Mouse (Mus musculus) brain, embryonic 14.5 days (tissue): ENCODE measurements around the gene Fam43a. TPM values are rescaled to one million over a fixed set of nuclear protein-coding genes. Genes with fewer than 3 reads are reported as not detected.
A peak's percentile ranks its signal among the peaks of the same experiment; 100 is the strongest.

Source experiments
- DNase-seq: peaks from one replicate; pipeline ENCODE4 v3.0.0-alpha.2; 2011; ENCODE audit warnings: low read depth
- CTCF ChIP-seq: fragments of 200-500 bp; IDR thresholded peaks from 2 replicates; pipeline ENCODE4 v1.5.1; 2012; ENCODE audit warnings: inconsistent platforms, mild to moderate bottlenecking, moderate library complexity, borderline replicate concordance; ENCODE audit not compliant: insufficient read depth, insufficient read length; ENCODE audit errors: extremely low read depth
- POLR2A ChIP-seq: fragments of 200-500 bp; IDR thresholded peaks from 2 replicates; pipeline ENCODE4 v1.6.1; 2012; ENCODE audit warnings: mild to moderate bottlenecking, inconsistent platforms, borderline replicate concordance; ENCODE audit not compliant: poor library complexity, insufficient read depth, insufficient read length, severe bottlenecking; ENCODE audit errors: extremely low read depth
- polyA plus RNA-seq: library from polyadenylated mRNA; depleted of rRNA; stranded (reverse); fragments of >200 nt; gene quantifications from 2 replicates; pipeline ENCODE4 v1.2.3, GENCODE M21; 2012

Fam43a gene
- polyA plus RNA-seq, 1 experiment = 13.8 TPM

DNA sequence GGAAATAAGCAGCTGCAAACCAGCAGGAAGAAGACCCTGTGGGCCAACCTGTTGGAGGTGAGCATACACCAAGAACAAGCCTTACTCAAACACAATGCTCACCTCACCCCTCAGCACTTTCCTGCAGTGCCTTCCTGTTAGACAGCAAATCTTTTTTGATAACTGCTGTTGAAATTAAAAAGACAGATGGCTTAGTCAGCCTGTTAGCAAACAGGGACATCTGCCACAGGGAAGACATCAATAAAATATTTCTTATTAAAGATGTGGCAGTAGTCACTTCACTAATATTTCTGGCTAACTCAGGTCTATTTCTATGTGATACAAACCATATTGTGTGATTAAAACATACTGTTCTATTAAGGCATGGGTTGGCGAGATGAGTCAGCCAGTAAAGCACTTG is 23.1 kb upstream of the Fam43a start:
- TF ChIP-seq CTCF (no peak), POLR2A (no peak)
- no peak for DNase-seq

DNA sequence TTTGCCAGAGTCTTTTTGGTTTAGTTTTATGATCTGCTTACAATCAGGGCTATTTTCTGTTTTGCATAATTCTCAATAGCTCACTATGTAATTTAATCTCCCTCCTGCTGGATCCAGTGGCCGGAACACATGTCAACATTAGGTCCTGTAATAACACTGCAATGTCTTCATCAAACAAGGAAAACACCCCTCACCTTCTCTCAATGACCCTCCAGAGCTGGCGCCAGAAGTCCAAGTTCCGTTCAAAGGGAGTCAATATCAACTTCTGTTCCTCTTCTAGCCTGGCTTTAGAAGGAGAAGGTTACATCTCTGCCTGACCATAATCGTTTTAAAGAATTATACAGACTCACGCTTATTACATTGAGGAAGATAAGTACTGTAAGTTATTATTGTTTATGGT is 18.8 kb upstream of the Fam43a start:
- no peak for TF ChIP-seq CTCF
- TF ChIP-seq POLR2A = no peak
- DNase-seq = no peak

DNA sequence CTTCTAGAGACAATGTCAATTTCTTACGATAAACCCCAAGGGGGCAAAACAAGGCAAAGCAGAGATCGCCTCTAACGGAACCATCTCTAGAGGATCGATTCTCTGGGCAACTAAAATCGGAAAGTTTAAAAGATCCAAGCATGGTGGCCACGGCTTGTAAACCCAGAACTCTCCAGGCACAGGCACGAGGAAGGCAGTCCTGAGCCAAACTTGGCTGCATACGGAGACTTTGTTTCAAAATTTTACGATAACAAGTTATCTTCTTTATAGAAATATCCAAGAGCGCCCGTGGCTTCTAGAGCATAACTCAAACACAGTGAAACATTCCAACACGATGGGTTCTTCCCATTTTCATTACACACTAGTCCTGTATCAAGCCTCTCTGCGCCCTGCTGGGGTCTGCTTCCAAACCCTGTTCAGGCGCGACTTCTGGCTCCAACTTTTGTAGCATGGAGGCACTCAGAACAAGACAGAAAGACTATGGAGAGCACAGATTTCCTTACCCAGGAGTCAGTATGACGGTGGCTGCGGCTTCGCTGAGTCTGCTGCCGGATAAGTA is 12.5 kb upstream of the Fam43a start:
- TF ChIP-seq CTCF = no peak
- TF ChIP-seq POLR2A = no peak
- DNase-seq = no peak

DNA sequence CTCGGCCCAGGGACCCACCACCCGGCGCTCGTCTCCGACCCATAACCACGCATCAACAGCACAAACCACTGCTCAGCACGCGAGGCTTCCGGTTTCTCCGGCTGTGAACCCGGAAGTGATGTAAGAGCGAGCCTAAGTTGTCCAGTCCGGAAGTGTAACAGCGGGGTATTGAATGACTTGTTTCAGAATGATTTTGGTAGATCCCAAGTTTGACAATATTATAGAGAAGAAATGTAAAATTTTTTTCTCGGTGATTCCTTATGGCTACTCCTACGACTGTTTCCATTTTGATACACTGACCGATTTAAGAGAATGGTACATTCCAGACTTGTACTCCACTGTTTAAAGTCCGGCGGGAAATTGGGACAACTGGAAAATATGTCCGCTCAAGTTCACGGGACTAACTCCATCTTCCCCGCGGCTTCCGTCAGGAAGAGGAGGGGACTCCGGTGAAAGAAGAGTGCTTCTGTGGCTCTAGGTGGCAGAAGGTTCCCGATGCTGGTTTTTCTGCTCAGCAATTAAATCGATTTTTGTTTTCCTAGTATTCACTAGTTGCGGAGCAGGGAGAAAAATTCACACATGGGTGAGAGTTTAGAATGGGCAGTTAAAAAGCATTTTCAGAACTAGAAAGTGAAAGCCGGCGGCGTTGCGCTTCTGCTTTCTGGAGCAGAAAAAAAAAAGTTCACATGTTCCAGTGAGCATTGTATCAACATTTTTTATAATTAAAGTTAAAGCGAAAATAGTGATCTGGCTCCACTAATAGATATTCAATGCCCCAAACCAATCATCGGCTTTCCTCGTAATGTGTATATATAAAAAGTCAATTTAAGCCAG is 11.8 kb upstream of the Fam43a start, which contains the start of gene Lsg1:
Lsg1 (minus strand) TSS at position 99 of the 834 bp plus-strand sequence.
- peak; percentile 45; the same call in 1 of the 2 replicates for TF ChIP-seq POLR2A
- peak; percentile 24; the same call in 1 of the 2 replicates for TF ChIP-seq CTCF
- peak; percentile 98 for DNase-seq

DNA sequence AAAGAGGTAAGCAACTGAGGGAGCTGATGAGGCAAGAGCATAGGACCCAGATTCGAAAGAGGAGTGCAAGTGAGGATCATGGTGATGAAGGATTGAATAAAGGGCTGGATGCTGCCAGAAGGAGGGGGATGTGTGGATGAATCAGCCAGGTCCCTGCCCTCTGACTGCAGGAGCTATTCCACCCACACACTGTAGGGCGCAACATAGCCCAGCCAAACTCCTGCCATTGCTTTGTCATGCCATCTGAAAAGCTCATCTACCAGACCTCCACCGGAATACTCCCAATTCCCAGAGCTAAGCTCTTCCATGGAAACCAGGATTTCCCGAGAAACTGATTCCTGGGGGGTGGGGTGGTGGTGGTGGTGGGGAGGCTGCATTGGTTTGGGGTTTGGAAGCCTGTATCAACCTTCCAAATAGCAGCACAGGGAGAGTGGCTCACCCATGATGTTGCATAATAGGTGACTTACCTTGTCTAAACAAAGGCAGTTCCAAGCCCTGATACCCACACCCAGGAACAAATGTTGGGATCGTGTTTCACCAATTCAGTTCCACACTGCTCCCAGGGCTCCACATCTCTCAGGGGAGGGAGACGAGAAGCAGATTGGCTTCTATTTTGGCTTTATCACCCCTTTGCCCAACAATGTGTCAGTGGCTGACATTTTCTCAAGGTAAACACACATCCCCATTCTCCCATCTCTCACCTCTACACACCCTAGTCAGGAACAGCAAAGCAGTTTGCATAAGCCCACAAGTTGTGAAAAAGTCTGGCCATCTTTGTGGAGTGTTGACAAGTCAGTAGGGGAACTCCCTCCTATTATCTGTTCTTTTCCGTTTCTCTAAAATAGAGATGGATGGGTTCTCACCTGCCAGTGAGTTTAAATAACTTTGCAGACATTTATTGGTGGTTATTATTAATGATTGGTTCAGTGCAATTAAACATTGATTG is 9.0 kb upstream of the Fam43a start:
- TF ChIP-seq CTCF (no peak), POLR2A (no peak)
- DNase-seq = no peak

DNA sequence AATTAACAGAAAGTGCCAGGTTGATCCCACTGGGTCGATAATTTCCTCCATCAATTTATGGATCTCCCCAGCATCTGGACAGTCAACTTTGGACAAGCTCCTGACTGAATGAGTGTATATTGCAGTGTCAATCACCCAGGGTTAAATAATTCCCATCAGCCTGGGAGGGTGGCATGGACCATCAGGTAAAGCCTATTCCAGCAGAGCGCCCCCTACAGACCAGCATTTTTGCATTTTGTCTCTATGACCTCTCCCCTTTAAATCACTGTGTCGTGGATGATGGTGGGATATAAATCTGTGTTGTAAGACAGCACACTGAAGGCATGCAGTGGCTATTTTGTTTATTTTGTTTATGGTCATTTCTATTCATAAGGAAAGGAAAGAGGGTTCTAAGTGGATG is 7.5 kb upstream of the Fam43a start:
- no peak for DNase-seq
- no peak for TF ChIP-seq CTCF

DNA sequence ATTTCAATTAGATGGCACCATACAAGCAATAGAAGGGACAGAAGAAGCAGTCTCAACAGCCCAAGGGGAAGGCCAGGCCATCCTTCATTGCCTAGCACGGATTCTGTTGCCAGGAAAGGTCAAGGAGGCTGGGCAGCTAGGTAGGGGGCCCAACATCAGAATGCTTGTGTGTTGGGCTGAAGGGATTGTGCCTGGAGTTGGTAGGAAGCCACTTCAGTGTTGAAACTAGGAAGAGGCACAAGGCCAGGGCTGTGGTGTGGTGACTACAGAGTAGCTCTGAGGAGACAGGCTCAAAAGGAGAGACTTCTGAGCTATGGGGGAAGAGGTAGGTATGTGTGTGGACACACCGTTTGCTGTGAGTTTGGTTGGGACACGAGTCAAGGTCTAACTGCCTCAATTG is 4.2 kb upstream of the Fam43a start:
- TF ChIP-seq CTCF (no peak), POLR2A (no peak)
- DNase-seq = no peak

DNA sequence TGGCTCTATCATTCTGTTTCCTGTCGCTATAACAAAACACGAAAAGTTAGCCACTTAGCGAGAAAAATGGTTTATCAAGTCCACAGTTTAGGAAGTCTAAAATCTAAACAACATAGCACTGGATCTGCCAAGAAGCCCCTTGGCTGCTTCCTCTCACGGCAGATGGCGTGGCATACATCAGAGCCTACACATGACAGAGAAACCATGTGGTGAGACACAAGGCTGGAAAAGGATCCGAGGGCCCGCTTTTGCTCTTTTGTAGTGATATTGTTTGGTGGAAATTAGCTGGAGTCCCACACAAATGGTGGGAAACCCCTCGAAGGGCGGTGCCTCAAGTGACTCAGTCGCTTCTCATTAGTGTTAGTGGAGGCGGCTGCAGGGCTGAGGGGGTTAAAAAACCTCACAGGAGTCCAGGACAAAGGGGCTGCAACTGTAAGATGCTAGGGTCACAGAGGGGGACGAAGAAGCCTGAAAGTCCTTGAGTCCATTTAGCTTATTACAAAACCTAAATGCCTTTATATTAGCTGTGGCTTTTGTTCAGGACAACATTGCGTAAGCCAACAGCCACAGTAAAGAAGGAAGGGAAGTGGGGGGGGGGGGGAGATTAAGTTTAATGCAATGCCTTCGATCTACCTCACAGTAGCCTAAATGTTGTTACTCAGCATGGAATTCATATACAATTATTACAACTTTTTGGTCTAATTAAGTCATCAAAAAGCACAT is 3.5 kb upstream of the Fam43a start:
- DNase-seq = peak; percentile 89

DNA sequence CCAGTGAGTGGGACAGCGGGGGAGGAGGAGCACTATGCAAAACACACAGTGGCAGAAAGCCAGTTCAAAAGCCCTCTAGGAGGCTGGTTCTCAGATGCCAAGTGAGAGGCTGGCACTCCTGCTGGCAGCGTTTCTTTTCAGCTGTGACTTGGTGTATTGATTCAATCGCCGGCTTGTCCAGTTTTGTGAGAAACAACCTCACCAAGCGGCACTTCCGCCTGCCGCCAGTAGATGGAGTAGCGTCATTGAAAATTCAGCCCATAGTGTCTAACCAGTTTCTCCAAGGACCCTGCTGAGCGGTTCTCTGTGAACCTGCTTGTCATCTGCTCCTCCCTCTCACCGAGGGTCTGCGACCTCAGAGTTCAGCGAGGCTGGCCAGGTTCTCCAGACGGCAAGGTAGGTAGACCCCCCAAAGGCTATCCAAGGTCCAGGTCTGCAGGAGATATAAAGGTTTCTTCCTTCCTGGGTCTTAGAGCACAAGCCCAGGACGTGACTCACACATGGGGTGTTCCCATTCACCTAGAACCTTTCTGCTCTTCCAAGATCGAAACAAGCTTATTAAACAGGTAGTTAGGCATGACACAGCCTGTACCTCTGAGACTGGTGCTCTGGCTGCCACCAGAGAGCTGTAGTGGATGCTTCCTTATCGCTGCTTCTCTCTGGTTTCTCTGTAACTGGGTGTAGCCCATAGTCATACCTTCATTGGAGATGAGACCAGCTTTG is 2.4 kb upstream of the Fam43a start:
- TF ChIP-seq POLR2A (no peak), CTCF (peak; percentile 96)
- DNase-seq = peak; percentile 93

More for the DNA sequence above, 3.5 kb upstream of the Fam43a start:
- TF ChIP-seq POLR2A (no peak), CTCF (no peak)

DNA sequence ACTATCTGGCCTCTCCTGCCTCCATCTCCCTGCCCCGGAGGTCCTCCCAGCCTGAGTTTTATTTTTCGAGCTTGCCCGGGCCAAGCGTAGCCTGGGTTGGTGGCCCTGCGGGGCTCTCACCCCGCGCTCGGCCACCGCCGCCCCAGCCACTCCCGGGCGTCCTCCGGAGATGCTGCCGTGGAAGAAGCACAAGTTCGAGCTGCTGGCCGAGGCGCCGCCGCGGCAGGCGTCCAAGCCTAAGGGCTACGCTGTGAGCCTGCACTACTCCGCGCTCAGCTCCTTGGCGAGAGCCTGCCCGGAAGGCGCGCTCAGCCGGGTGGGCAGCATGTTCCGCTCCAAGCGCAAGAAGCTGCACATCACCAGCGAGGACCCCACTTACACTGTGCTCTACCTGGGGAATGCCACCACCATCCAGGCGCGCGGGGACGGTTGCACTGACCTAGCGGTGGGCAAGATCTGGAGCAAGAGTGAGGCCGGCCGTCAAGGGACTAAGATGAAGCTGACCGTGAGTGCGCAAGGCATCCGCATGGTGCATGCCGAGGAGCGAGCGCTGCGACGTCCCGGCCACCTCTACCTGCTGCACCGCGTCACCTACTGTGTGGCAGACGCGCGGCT is 1.0 kb downstream of the Fam43a start:
- TF ChIP-seq CTCF (no peak), POLR2A (no peak)
- DNase-seq = peak; percentile 70
